Mouse (Mus musculus): ENCODE measurements around the gene Gm11492.

Gene Gm11492

GRCm38 (mm10) chr11:87599395-87600089 is 33.1 kb downstream of the Gm11492 start:
- no peak for DNase-seq (ENCODE audit: low read depth, low spot score)

- no peak for DNase-seq (ENCODE audit: low read depth, low spot score)
Observed at GRCm38 (mm10) chr11:87600322-87600853, 33.9 kb downstream of the Gm11492 start.

- no peak for DNase-seq (ENCODE audit: low read depth, low spot score)
Observed at GRCm38 (mm10) chr11:87602234-87602633, 35.8 kb downstream of the Gm11492 start.

GRCm38 (mm10) chr11:87603571-87603970 is 37.1 kb downstream of the Gm11492 start:
- DNase-seq (ENCODE audit: low read depth, low spot score), result no peak

- no peak for DNase-seq (ENCODE audit: low read depth, low spot score)
Observed at GRCm38 (mm10) chr11:87609264-87609663, 42.8 kb downstream of the Gm11492 start.

GRCm38 (mm10) chr11:87611547-87611946 is 45.1 kb downstream of the Gm11492 start:
- no peak for DNase-seq (ENCODE audit: low read depth, low spot score)

GRCm38 (mm10) chr11:87613972-87614371 is 47.5 kb downstream of the Gm11492 start:
- no peak for DNase-seq (ENCODE audit: low read depth, low spot score)

GRCm38 (mm10) chr11:87615551-87615950 is 49.1 kb downstream of the Gm11492 start:
- DNase-seq (ENCODE audit: low read depth, low spot score), result no peak

- DNase-seq (ENCODE audit: low read depth, low spot score), result no peak
Observed at GRCm38 (mm10) chr11:87615952-87616351, 49.5 kb downstream of the Gm11492 start.

GRCm38 (mm10) chr11:87616790-87617474 is 50.5 kb downstream of the Gm11492 start, which contains the start of gene Hsf5:
Gene Hsf5, plus strand, starts transcription at chr11:87617164.
- DNase-seq (ENCODE audit: low read depth, low spot score), result peak; percentile 31

GRCm38 (mm10) chr11:87617606-87618005 is 51.2 kb downstream of the Gm11492 start:
- peak; percentile 26 for DNase-seq (ENCODE audit: low read depth, low spot score)
